Mouse (Mus musculus) heart, embryonic 14.5 days (tissue): Measurements from ENCODE around the gene Fxyd3. TPM values are rescaled to one million over a fixed set of nuclear protein-coding genes. Genes with fewer than 3 reads are reported as not detected.

Experiments
- ATAC-seq: fragments of 200-750 bp; cut with Nextera tagmentation; 2 replicates; pipeline ENCODE4 v1.8.0; 2017; ENCODE audit warnings: low read depth, moderate TSS enrichment; ENCODE audit not compliant: insufficient number of reproducible peaks, insufficient read depth, low FRiP score
- H3K27ac ChIP-seq, 2 experiments: fragments of 200-500 bp in 1 of 2; fragments of 300-500 bp in 1 of 2; sonication (generic) in 1 of 2; replicated peaks in 1 of 2; 2 replicates each; pipeline ENCODE4 v1.5.1; 2012 to 2014; ENCODE audit warnings: low read depth in 2 of 2, low read length in 2 of 2, control low read depth in 1 of 2, mild to moderate bottlenecking in 1 of 2, mixed read lengths in 1 of 2; ENCODE audit not compliant: control insufficient read depth in 1 of 2, insufficient read depth in 1 of 2
- H3K27me3 ChIP-seq: fragments of 300-500 bp; sonication (generic); 2 replicates; pipeline ENCODE4 v1.6.1; 2014; ENCODE audit warnings: mild to moderate bottlenecking, low read length, control low read depth; ENCODE audit not compliant: control insufficient read depth, insufficient read depth
- H3K36me3 ChIP-seq: fragments of 300-500 bp; sonication (generic); 2 replicates; pipeline ENCODE4 v1.6.1; 2014; ENCODE audit warnings: mild to moderate bottlenecking, control low read depth, low read length, mixed read lengths; ENCODE audit not compliant: control insufficient read depth, insufficient read depth
- H3K4me1 ChIP-seq, 2 experiments: fragments of 200-500 bp in 1 of 2; fragments of 300-500 bp in 1 of 2; sonication (generic) in 1 of 2; 2 replicates each; pipeline ENCODE4 v1.6.1; 2012 to 2014; ENCODE audit warnings: low read length in 2 of 2, control low read depth in 1 of 2, mixed read lengths in 1 of 2; ENCODE audit not compliant: control insufficient read depth in 2 of 2, insufficient read depth in 2 of 2
- H3K4me2 ChIP-seq: fragments of 300-500 bp; sonication (generic); 2 replicates; pipeline ENCODE4 v1.6.1; 2014; ENCODE audit warnings: mild to moderate bottlenecking, low read length
- H3K4me3 ChIP-seq, 2 experiments: fragments of 200-500 bp in 1 of 2; fragments of 300-500 bp in 1 of 2; sonication (generic) in 1 of 2; 2 replicates each; pipeline ENCODE4 v1.5.1; 2012 to 2014; ENCODE audit warnings: low read length in 2 of 2, mild to moderate bottlenecking in 2 of 2, control low read depth in 1 of 2, low read depth in 1 of 2, moderate library complexity in 1 of 2; ENCODE audit not compliant: control insufficient read depth in 1 of 2, insufficient read depth in 1 of 2
- H3K9ac ChIP-seq: fragments of 300-500 bp; sonication (generic); 2 replicates; pipeline ENCODE4 v1.6.1; 2014; ENCODE audit warnings: mild to moderate bottlenecking, low read length
- H3K9me3 ChIP-seq: fragments of 300-500 bp; sonication (generic); 2 replicates; pipeline ENCODE4 v1.6.1; 2016; ENCODE audit warnings: low read length, control low read depth; ENCODE audit not compliant: control insufficient read depth
- WGBS: fragments of 180-500 bp; shearing (Covaris S2); extraction: QIAGEN DNeasy Blood & Tissue Kit; methylation state at CpG from one replicate; pipeline ENCODE4 v1.1.7; 2014; 5-methylcytosine and 5-hydroxymethylcytosine counted together
- polyA plus RNA-seq: library from polyadenylated mRNA; unstranded; fragments of >200 nt; fragmentation: Nextera tagmentation; extraction: Ambion mirVana; gene quantifications from 2 replicates; pipeline ENCODE4 v1.2.1, GENCODE M21; 2014

The Fxyd3 gene
- polyA plus RNA-seq, 1 experiment from 2014 or later = 0.82 TPM

GRCm38 (mm10) chr7:31110861-31111385 is 34.4 kb upstream of the Fxyd3 start:
- Histone ChIP-seq H3K4me2 (no peak overlapping the region), H3K4me1 (peaks cover 16 to 31% of the 10 kb centered on the region in 2 experiments), H3K27ac (no peak overlapping the region), H3K9ac (no peak overlapping the region), H3K36me3 (no peaks in the 10 kb centered on the region), H3K4me3 (no peak overlapping the region), H3K27me3 (no peaks in the 10 kb centered on the region), H3K9me3 (no peaks in the 10 kb centered on the region)
- 73% methylated on average over 15 of the region's 15 CpGs for WGBS
- ATAC-seq = no peak

DNA sequence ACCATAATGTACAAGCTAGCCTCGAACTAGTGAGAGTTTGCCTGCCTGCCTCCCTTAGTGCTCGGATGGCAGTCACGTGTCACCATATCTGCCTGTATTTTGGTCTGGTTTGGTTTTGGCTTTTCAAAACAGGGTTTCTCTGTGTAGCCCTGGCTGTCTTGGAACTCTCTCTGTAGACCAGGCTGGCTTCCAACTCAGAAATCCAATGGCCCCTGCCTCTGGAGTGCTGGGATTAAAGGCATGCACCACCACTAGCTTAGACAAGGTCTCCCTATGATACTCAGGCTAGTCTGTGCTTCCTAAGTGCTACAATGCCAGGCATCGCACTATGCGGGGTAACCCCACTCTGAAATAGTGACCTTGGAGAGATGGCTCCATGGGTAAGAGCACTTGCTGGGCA is 33.3 kb upstream of the Fxyd3 start:
- 77% methylated on average over 5 of the region's 5 CpGs for WGBS
- Histone ChIP-seq H3K4me3 (no peak overlapping the region), H3K36me3 (no peaks in the 10 kb centered on the region), H3K4me2 (no peak overlapping the region), H3K27ac (no peak overlapping the region), H3K27me3 (no peaks in the 10 kb centered on the region), H3K9ac (no peak overlapping the region), H3K9me3 (no peaks in the 10 kb centered on the region), H3K4me1 (peaks cover 10 to 24% of the 10 kb centered on the region in 2 experiments)
- no peak for ATAC-seq

- 23% methylated on average over 6 of the region's 7 CpGs for WGBS
- no peak overlapping the region for H3K9ac ChIP-seq
- ATAC-seq = peak; percentile 28; the same call in 1 of the 2 replicates
- no peaks in the 10 kb centered on the region for H3K36me3 ChIP-seq
- H3K4me2 ChIP-seq = no peak overlapping the region
- no peak overlapping the region for H3K27ac ChIP-seq
- no peak overlapping the region for H3K4me3 ChIP-seq
- H3K4me1 ChIP-seq = peaks cover 10 to 23% of the 10 kb centered on the region in 2 experiments
- H3K27me3 ChIP-seq = no peaks in the 10 kb centered on the region
- H3K9me3 ChIP-seq = no peaks in the 10 kb centered on the region
Observed at GRCm38 (mm10) chr7:31109091-31109490, 32.6 kb upstream of the Fxyd3 start.

DNA sequence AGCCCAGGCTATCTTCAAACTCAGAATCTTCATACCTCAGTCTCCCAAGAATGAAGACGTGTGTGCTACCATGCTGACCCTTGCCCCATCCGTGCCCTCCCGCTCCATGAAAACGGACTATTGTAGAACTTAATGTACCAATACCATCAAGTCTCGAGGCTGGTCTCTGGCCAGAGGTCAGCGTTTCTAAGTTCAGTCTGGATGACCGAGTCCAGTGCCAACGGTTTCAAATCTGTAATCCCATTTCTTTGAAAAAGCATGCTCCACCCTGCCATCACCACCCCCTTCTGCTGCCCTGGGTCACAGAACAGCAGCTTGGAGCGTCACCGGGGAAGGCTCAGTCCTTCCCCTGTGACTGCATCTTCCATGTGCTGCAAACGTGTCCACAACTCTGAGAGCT is 31.3 kb upstream of the Fxyd3 start:
- Histone ChIP-seq H3K36me3 (no peaks in the 10 kb centered on the region), H3K27me3 (peaks cover 5% of the 10 kb centered on the region), H3K4me2 (no peak overlapping the region), H3K4me3 (no peak overlapping the region), H3K9ac (no peak overlapping the region), H3K9me3 (no peaks in the 10 kb centered on the region), H3K27ac (no peak overlapping the region), H3K4me1 (peaks cover 10 to 23% of the 10 kb centered on the region in 2 experiments)
- WGBS = 87% methylated on average over 11 of the region's 11 CpGs
- ATAC-seq = no peak

DNA sequence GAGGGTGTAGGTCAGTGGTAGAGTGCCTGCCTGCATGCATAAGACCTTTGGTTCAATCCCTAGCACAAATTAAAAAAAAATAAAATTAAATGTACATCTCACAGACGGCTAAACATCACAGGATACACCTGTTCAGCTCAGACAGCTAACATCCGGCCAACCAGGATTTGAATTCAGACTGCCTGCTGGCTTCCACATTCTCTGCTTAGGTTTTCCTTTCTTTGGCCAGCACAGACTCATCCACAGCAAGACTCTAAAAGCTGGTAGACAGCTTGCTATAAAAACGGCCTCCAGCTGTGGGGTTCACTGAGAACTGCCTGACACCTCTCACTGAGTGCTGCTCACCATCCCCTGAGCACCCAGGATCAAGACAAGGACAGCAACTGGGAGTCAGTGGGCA is 29.7 kb upstream of the Fxyd3 start:
- Histone ChIP-seq H3K4me1 (peaks cover 8 to 16% of the 10 kb centered on the region in 2 experiments), H3K9me3 (no peaks in the 10 kb centered on the region), H3K36me3 (no peaks in the 10 kb centered on the region), H3K27me3 (peaks cover 13% of the 10 kb centered on the region), H3K9ac (no peak overlapping the region), H3K27ac (no peak overlapping the region), H3K4me2 (no peak overlapping the region), H3K4me3 (no peak overlapping the region)
- 48% methylated on average over 3 of the region's 3 CpGs for WGBS
- ATAC-seq = no peak

DNA sequence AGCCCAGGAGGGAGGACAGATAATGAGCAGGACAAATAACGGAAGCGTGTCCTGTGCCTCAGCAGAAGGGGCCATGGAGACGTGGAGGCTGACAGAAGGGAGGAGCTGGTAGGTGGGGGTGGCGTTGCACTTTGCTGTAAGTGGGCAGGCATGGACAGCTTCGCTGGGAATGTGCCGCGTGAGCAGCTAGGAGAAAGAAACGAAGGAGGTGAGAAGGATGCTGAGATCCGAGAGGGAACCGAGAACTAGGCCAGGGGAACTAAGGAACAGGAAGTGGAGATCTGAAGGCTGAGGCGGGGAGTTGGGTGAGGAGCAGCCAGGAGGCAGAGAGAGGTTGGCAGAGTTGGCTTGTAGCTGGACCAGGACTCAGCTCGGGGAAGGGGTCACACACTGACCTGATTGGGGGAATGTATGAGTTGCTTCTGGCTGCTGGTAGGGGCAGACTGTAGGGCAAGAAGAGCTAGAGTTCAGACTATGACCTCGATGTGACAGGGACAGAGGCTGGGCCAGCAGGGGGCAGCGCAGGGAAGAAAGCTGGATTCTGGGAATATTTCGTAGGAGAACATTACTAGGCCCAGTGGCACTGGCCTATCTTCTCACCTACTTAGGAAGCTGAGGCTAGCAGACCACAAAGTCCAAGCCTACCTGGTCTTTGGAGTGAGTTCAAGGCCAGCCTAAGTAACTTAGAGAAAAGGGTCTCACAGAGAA is 28.7 kb upstream of the Fxyd3 start:
- Histone ChIP-seq H3K36me3 (no peaks in the 10 kb centered on the region), H3K9ac (peak overlapping the region; percentile 34; the same call in 1 of the 2 replicates), H3K4me2 (0 out of 2 replicates have a peak overlapping the region, but pooled peaks have one; percentile 11), H3K4me1 (peaks cover 8 to 15% of the 10 kb centered on the region in 2 experiments), H3K9me3 (no peaks in the 10 kb centered on the region), H3K4me3 (no peak overlapping the region), H3K27me3 (peaks cover 13% of the 10 kb centered on the region), H3K27ac (peak overlapping the region; percentile 39 to 53; a peak in 3 of 4 replicates)
- 29% methylated on average over 15 of the region's 15 CpGs for WGBS
- ATAC-seq = no peak

GRCm38 (mm10) chr7:31100786-31101185 is 24.3 kb upstream of the Fxyd3 start:
- ATAC-seq = no peak
- 53% methylated on average over 14 of the region's 14 CpGs for WGBS
- peaks cover 5 to 7% of the 10 kb centered on the region in 2 experiments; a peak in 3 of 4 replicates for H3K4me1 ChIP-seq

More at GRCm38 (mm10) chr7:31100786-31101185, 24.3 kb upstream of the Fxyd3 start:
- Histone ChIP-seq H3K4me3 (no peak overlapping the region), H3K27ac (no peak overlapping the region), H3K9ac (no peak overlapping the region), H3K27me3 (peaks cover 13% of the 10 kb centered on the region), H3K4me2 (no peak overlapping the region), H3K9me3 (no peaks in the 10 kb centered on the region), H3K36me3 (no peaks in the 10 kb centered on the region)
